Mouse (Mus musculus) layer of hippocampus, postnatal 10 days (tissue): ENCODE data around the gene Auts2. TPM values are rescaled to one million over a fixed set of nuclear protein-coding genes. Genes with fewer than 3 reads are reported as not detected.
A peak's percentile ranks its signal among the peaks of the same experiment; 100 is the strongest.

ENCODE experiments used
- DNase-seq, 2 experiments: peaks; one replicate each; pipeline ENCODE4 v3.0.0; 2021; ENCODE audit warnings: low spot score in 2 of 2
- total RNA-seq, 2 experiments: library from RNA; stranded (reverse); gene quantifications; 2 replicates each; pipeline ENCODE4 v1.2.3; 2021

Auts2 gene
- total RNA-seq, 2 experiments from 2014 or later = 137 to 150 TPM

GRCm38 (mm10) chr5:131815498-131815897 is 727.6 kb downstream of the Auts2 start:
- DNase-seq = no peak

GRCm38 (mm10) chr5:131814503-131815003 is 728.6 kb downstream of the Auts2 start:
- DNase-seq = no peak

- no peak for DNase-seq
Observed at GRCm38 (mm10) chr5:131813952-131814502, 729.1 kb downstream of the Auts2 start.

- no peak for DNase-seq
Observed at GRCm38 (mm10) chr5:131813331-131813781, 729.8 kb downstream of the Auts2 start.

DNA sequence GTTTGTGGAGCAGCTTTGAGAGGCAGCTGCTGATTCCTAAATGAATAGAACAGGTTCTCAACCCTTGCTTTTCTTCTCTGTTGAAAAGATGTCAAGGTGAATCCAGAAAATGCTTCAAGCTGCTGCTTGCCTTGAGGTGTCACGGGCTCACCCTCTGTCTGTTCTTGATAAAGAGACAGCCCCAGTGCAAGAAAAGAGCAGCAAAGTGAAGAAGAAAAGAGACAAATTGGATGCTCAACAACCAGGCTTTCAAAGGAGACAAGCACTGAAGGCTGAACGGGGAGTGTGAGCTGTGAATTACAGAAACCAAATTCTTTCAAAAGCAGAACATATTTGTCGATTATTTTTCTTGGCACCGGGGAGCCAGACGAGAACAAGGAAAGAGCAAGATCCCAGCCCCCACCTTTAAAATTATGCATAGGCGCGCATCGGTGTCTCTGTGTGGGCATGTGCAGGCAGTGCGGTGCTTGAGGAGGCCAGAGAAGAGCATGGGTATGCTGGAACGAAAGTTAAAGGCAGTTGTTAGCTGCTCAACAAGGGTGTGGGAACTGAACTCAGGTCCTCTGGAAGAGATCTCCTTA is 730.6 kb downstream of the Auts2 start:
- no peak for DNase-seq

DNA sequence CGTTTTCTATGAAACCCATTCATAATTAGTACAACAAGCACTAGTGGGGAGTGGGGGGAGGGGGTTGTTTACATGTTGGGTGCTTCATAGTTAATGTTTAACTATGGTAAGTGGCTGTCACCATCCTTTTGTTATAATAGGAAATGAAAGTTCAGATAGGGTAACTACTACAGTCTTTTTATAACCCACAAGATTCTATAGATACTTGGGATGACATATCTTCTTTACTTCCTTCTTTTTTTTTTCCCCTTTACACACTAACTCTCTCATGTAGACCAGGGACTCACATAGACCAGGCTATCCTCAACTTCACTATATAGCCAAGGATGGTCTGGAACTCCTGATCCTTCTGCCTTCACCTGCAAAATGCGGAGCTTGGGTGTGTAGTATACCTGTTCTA is 736.8 kb downstream of the Auts2 start:
- no peak for DNase-seq

DNA sequence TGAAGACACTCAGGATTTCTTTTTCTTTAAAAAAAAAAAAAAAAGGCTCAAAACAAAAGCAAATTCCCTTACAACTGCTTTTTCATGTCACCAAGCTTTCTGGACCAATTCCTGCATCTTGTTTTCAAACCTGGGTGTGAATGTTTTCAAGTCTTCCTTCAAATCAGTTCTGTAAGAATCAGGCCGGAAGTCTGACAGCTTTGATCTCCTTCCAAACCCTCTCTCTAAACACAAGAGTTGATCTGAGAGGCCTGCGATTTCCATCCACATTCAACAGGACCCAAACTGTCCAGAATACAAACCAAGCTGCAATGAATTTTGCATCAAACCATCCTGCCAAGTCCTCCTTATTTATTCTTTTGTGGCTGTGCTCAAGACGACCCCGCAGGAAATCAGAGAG is 737.9 kb downstream of the Auts2 start:
- no peak for DNase-seq

GRCm38 (mm10) chr5:131803609-131804008 is 739.5 kb downstream of the Auts2 start:
- DNase-seq = no peak

GRCm38 (mm10) chr5:131802340-131803036 is 740.7 kb downstream of the Auts2 start:
- DNase-seq = no peak

DNA sequence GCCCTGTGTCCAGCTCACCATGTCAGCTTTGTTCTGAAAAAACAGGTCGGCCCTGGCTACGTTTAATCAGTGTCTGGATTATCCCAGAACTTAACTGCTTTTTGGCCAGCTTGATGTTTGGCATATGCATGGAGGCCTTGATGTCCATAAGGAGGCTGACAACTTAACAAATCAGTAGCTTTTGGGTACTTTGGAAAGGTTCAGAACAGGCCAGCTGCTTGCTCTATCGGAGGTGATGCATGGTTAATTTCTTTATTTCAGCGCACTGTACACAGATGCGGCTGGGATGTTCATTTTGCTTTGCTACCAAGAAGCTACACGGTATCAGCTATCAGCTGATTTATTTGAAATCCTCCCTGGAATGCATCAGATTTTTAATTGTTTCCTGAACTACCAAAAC is 741.2 kb downstream of the Auts2 start:
- no peak for DNase-seq

GRCm38 (mm10) chr5:131798373-131798772 is 744.8 kb downstream of the Auts2 start:
- no peak for DNase-seq

GRCm38 (mm10) chr5:131797044-131797443 is 746.1 kb downstream of the Auts2 start:
- no peak for DNase-seq

GRCm38 (mm10) chr5:131794411-131795133 is 748.6 kb downstream of the Auts2 start:
- peak; percentile 72 to 80 for DNase-seq

DNA sequence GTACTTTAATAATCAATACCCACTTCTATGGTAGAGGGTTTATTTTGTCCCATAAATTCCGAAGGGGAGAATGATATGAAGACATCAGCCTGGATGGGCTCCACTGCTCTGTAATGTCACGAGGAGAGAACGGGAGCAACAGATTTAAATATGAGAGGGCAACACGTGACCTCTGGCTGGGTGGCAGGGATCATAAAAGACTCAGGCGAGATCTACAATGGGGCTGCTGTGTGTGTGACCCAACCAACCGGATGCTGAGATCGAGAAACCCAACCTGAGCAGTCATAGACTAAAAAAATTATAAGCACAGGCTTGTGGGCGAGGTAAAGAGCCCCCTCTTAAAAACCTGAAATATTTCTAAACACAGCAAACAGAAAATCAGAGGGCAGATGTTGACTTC is 753.5 kb downstream of the Auts2 start:
- DNase-seq = no peak

- DNase-seq = peak; percentile 42 to 61
Observed at GRCm38 (mm10) chr5:131788008-131788407, 755.1 kb downstream of the Auts2 start.

DNA sequence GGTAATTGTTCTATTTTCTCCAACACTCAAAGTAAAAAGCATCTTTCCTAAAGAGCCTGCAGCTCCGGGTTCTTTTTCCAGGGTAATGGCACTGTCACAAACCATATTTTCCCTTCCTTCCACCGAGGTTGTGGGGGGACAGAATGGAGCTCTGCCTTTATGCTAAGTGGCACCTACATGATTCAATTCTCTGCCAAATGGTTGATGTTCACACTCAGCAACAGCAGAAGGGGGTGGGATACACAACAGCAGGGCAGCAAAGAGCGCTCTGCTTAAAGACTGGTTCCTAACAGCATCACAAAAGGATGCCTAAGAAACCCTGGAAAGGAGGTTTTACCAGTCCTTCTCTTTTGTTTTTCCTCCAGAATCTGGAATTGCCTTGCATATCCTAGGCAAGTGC is 759.9 kb downstream of the Auts2 start:
- no peak for DNase-seq

DNA sequence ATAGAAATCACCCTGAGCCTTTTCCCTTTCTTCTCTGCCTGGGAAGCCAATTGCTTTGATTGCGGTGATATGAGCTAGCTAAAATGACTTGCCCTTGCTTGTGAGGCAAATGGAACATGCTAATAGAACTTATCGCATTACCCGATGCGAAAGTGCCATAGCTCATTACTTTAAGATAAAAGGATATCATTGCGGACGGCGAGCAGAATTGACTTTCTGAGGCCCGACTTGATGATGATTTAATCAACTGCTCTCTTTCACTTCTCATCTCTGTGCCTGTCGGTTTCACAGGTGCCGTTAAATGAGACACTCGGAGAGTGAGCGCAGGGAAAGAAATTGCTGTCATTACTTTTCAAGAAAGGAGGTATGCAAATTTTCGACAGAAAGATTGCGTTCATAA is 762.1 kb downstream of the Auts2 start:
- no peak for DNase-seq

DNA sequence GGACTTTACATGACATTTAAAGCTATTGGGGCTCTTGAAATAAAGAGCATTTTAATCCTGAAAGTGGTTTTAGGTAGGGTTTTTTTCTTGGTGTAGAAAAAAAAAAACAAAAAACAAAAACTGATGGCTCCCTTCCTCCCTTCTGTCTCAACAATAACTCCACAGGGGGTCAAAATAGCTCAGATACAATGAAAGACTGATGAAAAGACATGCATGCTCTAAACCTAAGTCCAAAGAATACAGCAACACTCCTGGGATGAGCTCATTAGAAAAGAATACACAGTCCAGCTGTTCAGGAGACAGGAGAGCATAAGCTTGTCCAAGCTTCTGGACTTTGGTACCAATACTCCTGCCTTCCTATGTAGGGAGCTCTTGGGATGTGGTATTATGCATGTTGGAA is 764.0 kb downstream of the Auts2 start:
- no peak for DNase-seq

- no peak for DNase-seq
Observed at GRCm38 (mm10) chr5:131775672-131776071, 767.5 kb downstream of the Auts2 start.

DNA sequence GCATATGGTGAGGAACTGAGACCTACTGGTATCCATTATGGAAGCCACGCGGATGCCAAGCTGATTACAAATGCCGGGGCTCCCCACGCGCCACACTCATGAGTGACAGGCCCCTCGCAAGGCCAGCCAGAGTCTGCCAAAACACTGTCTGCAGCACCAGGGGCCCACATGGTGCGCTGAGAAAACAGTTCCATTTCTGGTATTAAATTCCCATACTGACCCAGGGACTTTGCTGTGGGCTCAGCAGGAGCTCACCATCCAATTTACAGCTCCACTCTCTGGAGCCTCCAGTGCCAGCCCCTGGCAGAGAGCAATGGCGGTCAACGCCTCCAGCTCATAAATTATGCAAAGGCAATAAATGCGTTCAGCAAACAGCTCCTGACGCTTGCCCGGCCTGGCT is 767.9 kb downstream of the Auts2 start:
- peak; percentile 51 to 69 for DNase-seq

DNA sequence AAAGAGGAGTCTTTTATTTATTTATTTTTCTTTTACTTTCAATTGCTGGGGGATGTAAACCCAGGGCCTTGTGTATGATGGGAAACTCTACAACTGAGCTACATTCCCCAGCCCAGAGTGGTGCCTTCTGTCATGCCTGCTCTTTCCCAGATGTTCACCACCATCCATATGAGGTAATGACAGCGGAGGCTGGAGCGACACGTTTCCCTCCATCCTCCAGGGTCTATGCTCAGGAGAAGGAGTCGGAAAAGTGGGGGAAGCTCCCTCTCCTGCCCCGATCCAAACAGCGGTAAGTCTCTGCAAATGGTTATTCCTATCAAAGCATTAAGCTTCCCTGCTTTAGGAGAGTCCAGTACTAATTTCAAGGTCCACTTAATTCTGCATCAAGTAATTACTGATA is 768.4 kb downstream of the Auts2 start:
- DNase-seq = no peak

DNA sequence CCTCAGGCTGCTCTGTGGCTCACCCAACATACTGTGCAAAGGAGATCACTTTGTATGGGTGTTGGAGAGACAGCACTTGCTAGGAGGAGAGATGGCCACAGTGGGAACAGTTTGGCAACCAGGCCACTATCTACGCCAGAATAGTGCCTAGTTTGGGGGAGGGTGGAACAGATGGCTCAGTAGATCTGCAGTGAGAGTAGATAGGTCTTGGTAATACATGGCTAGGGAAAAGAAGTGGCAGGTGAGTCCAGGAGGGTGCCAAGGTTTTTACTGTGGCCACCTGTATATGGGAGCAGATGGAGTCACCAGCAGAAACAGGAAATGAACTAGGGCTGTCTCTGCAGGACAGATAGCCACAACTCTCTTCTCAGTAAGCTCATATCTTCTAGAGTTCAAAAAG is 770.5 kb downstream of the Auts2 start:
- DNase-seq = no peak
